Mouse (Mus musculus) MEL (cell line): ENCODE measurements around the gene Klk10.

Experiments used
- CTCF ChIP-seq, 3 experiments: IDR thresholded peaks in 2 of 3; conservative IDR thresholded peaks in 1 of 3; 2 replicates each; pipeline ENCODE4 v1.5.1; 2011 to 2012; ENCODE audit warnings: low read length in 3 of 3, low read depth in 2 of 3, mild to moderate bottlenecking in 2 of 3, improper control_type of control experiment in 1 of 3, inconsistent platforms in 1 of 3, mixed read lengths in 1 of 3, moderate library complexity in 1 of 3; ENCODE audit not compliant: control insufficient read depth in 1 of 3, insufficient read depth in 1 of 3, poor library complexity in 1 of 3, severe bottlenecking in 1 of 3
- HCFC1 ChIP-seq: IDR thresholded peaks from 2 replicates; pipeline ENCODE4 v1.6.1; 2012; ENCODE audit warnings: low read depth, mild to moderate bottlenecking, inconsistent platforms, low read length, improper control_type of control experiment, moderate library complexity
- MAFK ChIP-seq: IDR thresholded peaks from 2 replicates; pipeline ENCODE4 v1.6.1; 2011; ENCODE audit warnings: low read depth, mild to moderate bottlenecking, low read length, improper control_type of control experiment, borderline replicate concordance
- MEF2A ChIP-seq: IDR thresholded peaks from 2 replicates; pipeline ENCODE4 v1.6.1; 2014; ENCODE audit warnings: low read depth, mild to moderate bottlenecking, inconsistent platforms, low read length, improper control_type of control experiment; ENCODE audit not compliant: poor library complexity, insufficient replicate concordance, severe bottlenecking; ENCODE audit errors: extremely low read depth
- NRF1 ChIP-seq: IDR thresholded peaks from 2 replicates; pipeline ENCODE4 v1.6.1; 2014; ENCODE audit warnings: low read depth, mild to moderate bottlenecking, inconsistent platforms, low read length, improper control_type of control experiment, moderate library complexity; ENCODE audit not compliant: poor library complexity, insufficient read depth, severe bottlenecking
- POLR2A ChIP-seq, 2 experiments: IDR thresholded peaks; 2 replicates each; pipeline ENCODE4 v1.6.1; 2011 to 2012; ENCODE audit warnings: low read length in 2 of 2, mild to moderate bottlenecking in 2 of 2, control low read depth in 1 of 2, improper control_type of control experiment in 1 of 2, low read depth in 1 of 2, moderate library complexity in 1 of 2; ENCODE audit not compliant: control insufficient read depth in 1 of 2, insufficient read depth in 1 of 2, poor library complexity in 1 of 2
- RAD21 ChIP-seq: IDR thresholded peaks from 2 replicates; pipeline ENCODE4 v1.6.1; 2011; ENCODE audit warnings: mild to moderate bottlenecking, low read depth, low read length, improper control_type of control experiment
- SMC3 ChIP-seq: IDR thresholded peaks from 2 replicates; pipeline ENCODE4 v1.6.1; 2011; ENCODE audit warnings: low read depth, low read length, improper control_type of control experiment
- UBTF ChIP-seq: IDR thresholded peaks from 2 replicates; pipeline ENCODE4 v1.6.1; 2012; ENCODE audit warnings: low read depth, mild to moderate bottlenecking, inconsistent platforms, low read length, improper control_type of control experiment, moderate library complexity, borderline replicate concordance; ENCODE audit not compliant: insufficient read depth
- ZC3H11A ChIP-seq: IDR thresholded peaks from 2 replicates; pipeline ENCODE4 v1.6.1; 2012; ENCODE audit warnings: low read depth, mild to moderate bottlenecking, inconsistent platforms, low read length, improper control_type of control experiment
- ZKSCAN1 ChIP-seq: IDR thresholded peaks from 2 replicates; pipeline ENCODE4 v1.6.1; 2012; ENCODE audit warnings: low read depth, mild to moderate bottlenecking, inconsistent platforms, low read length, improper control_type of control experiment, moderate library complexity

DNA sequence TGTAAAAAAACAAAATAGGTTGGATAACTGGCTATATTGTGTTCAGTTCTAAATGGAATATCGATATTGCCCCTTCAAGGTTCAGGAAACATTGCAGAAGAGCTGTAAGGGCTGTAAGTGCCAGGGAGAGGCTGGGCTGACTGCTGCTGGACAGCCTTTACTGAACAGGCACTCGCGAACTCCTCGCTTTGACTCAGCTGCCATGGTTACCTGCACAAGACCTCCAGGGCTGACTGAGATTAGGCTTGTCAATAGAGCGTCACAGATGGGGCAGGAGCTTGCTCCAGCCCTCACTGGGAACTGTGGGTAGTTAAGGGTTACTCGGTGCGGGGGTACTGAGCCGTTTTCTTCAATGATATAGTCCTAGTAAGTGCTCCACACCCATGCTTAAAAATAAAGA, 14.4 kb upstream of the Klk10 start:
- TF ChIP-seq POLR2A (IDR thresholded peaks at IDR 0.05; ENCODE audit: control insufficient read depth in 1 of 2, insufficient read depth in 1 of 2, low read depth in 1 of 2, low read length in 2 of 2, poor library complexity in 1 of 2), result no peak
- TF ChIP-seq SMC3, result no peak
- no peak for TF ChIP-seq MEF2A
- TF ChIP-seq CTCF (IDR thresholded peaks at IDR 0.05 in 2 of 3, conservative IDR thresholded peaks at IDR 0.05 in 1 of 3; ENCODE audit: control insufficient read depth in 1 of 3, insufficient read depth in 1 of 3, low read depth in 2 of 3, low read length in 3 of 3, poor library complexity in 1 of 3, severe bottlenecking in 1 of 3), result no peak
- TF ChIP-seq ZKSCAN1, result no peak
- no peak for TF ChIP-seq HCFC1
- TF ChIP-seq NRF1, result no peak
- TF ChIP-seq MAFK, result no peak
- no peak for TF ChIP-seq UBTF
- no peak for TF ChIP-seq ZC3H11A
- no peak for TF ChIP-seq RAD21
